Comparison of ENCODE assay signal across 13 mouse cellular contexts in the genomic region with DNA sequence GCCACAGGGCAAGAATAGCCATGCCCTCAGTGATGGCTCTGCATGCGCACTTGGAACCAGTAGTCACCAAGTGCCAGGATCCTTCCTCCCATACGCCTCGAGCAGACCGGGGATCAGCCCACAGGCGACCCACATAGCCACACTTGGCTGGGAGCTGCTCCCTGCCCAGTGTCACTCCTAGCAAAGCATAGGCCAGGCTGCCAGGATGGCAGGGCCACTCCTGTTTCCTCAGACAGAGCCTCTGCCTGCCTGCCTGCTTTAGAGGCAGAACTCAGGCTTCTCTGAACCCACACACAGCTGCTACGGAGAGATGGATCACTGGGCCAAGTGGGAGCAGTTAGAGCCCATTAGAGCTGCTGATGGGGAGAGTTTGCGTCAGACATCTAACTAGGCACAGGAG. TPM values are rescaled to one million over a fixed set of nuclear protein-coding genes. Genes with fewer than 3 reads are reported as not detected.
DNase-seq lines count a peak whose midpoint lies in the region; TF ChIP-seq lines count a peak whose summit lies in the region.
"Had no signal": no experiment of that assay in that cellular context is flagged by ENCODE, and none has a peak within 500 bp of the region (broad histone marks: within the 10 kb centered on the region; RNA-seq: fewer than 3 reads in every experiment).

No protein-coding gene starts in this region.

- 0 out of 2 replicates have a peak, but pooled peaks have one; percentile 12 for TF ChIP-seq POLR2A in cortical plate, adult 2 months (IDR thresholded peaks at IDR 0.05; ENCODE audit: extremely low read depth, insufficient read depth, low read length)

- H3K27ac ChIP-seq in gastrocnemius, adult 2 months, result peak overlapping the region; percentile 80
- peak overlapping the region; percentile 13; the same call in 1 of the 2 replicates for H3K27ac ChIP-seq in cortical plate, adult 2 months (ENCODE audit: insufficient read depth, low read length)
- H3K27ac ChIP-seq: hindbrain, embryonic 15.5 days; midbrain, embryonic 10.5 days had no signal

- TF ChIP-seq CTCF in gastrocnemius, adult 2 months (IDR thresholded peaks at IDR 0.05), result no peak
- no peak for TF ChIP-seq CTCF in cortical plate, adult 2 months (IDR thresholded peaks at IDR 0.05; ENCODE audit: extremely low read depth, insufficient read depth, low read length)

- DNase-seq in gastrocnemius, adult 2 months, result peak; percentile 80
- DNase-seq in gastrocnemius, postnatal 36 days, result no peak
- DNase-seq in left cerebral cortex, adult 18-20 months (ENCODE audit: low spot score in 2 of 2), result peak; percentile 50 to 65
- no peak for DNase-seq in left cerebral cortex, adult 8-10 months (ENCODE audit: low spot score in 2 of 2)
- DNase-seq in right cerebral cortex, postnatal 10 days (ENCODE audit: low spot score in 2 of 2), result peak; percentile 53 to 55
- no peak for DNase-seq in adrenal gland, postnatal 36 days
- DNase-seq in adrenal gland, adult 18-20 months (ENCODE audit: low spot score in 2 of 2), result no peak
- DNase-seq: liver, postnatal 0 days had no signal

- peaks cover 16% of the 10 kb centered on the region for H3K4me1 ChIP-seq in cortical plate, adult 2 months (ENCODE audit: control insufficient read depth, insufficient read depth, low read length)

- intact Hi-C loops in gastrocnemius, adult 2 months (cut with DNase I), result no loop called here
- intact Hi-C loops in gastrocnemius, postnatal 36 days (cut with DNase I), result no loop called here

- no peak overlapping the region for H3K4me3 ChIP-seq in gastrocnemius, adult 2 months
- no peak overlapping the region for H3K4me3 ChIP-seq in cortical plate, adult 2 months (ENCODE audit: insufficient read depth, low read length)
- H3K4me3 ChIP-seq: embryonic facial prominence, embryonic 13.5 days; hindbrain, embryonic 15.5 days; midbrain, embryonic 10.5 days had no signal

RNA-seq across cellular contexts. Expression of gene Apol8, which starts 36.8 kb away (rescaled TPM):
- total RNA-seq in gastrocnemius, adult 2 months (2021), result under 1 TPM; 0.08 to 0.31 TPM
- total RNA-seq in gastrocnemius, postnatal 36 days (2021), result under 1 TPM in 1 of 2 experiments, not detected in 1; 0.47 TPM
- total RNA-seq in left cerebral cortex, adult 18-20 months (2021), result 1 to 10 TPM; 7.9 to 9.2 TPM
- total RNA-seq in left cerebral cortex, adult 8-10 months (2022), result 1 to 10 TPM; 6.6 to 8.0 (median 7.3) TPM
- 4.8 and 6.2 TPM in 2 replicates for polyA plus RNA-seq in cortical plate, adult 2 months (2012; rRNA removed)
- total RNA-seq in adrenal gland, postnatal 36 days (2021), result not detected
- total RNA-seq in adrenal gland, adult 18-20 months (2021), result not detected
- polyA plus RNA-seq: large intestine, adult 2 months had no signal

RNA-seq across cellular contexts. Expression of gene Myh9, which starts 48.4 kb away (rescaled TPM):
- total RNA-seq in gastrocnemius, adult 2 months (2021), result 10 to 100 TPM; 37.4 to 57.4 TPM
- 10 to 100 TPM; 48.4 to 49.1 TPM for total RNA-seq in gastrocnemius, postnatal 36 days (2021)
- total RNA-seq in left cerebral cortex, adult 18-20 months (2021), result 10 to 100 TPM; 74.4 to 78.9 TPM
- total RNA-seq in left cerebral cortex, adult 8-10 months (2022), result 10 to 100 TPM; 65.9 to 77.7 (median 71.1) TPM
- polyA plus RNA-seq in cortical plate, adult 2 months (2012; rRNA removed), result 32.6 and 34.2 TPM in 2 replicates
- total RNA-seq in adrenal gland, postnatal 36 days (2021), result 100 to 1,000 TPM; 309 to 387 TPM
- total RNA-seq in adrenal gland, adult 18-20 months (2021), result 100 to 1,000 TPM; 270 to 287 TPM

Comparison
In these comparisons a context has a peak if more than half of its experiments do, and no peak if none do; other contexts are left out.
1. DNase-seq: peak in gastrocnemius, adult 2 months (single experiment), left cerebral cortex, adult 18-20 months (2 of 2) and right cerebral cortex, postnatal 10 days (2 of 2); none in gastrocnemius, postnatal 36 days (0 of 2), left cerebral cortex, adult 8-10 months (0 of 2), adrenal gland, postnatal 36 days (0 of 2) and adrenal gland, adult 18-20 months (0 of 2).
2. RNA of gene Apol8, which starts 36.8 kb away (total RNA-seq): 7.9 to 9.2 TPM in left cerebral cortex, adult 18-20 months and 6.6 to 8.0 TPM in left cerebral cortex, adult 8-10 months; 0.47 TPM in gastrocnemius, postnatal 36 days, 0.08 to 0.31 TPM in gastrocnemius, adult 2 months, not detected in adrenal gland, adult 18-20 months and not detected in adrenal gland, postnatal 36 days; every median in the first group is over 4 times any median in the second.